Mouse (Mus musculus): ENCODE results near the gene Megf6. TPM values are rescaled to one million over a fixed set of nuclear protein-coding genes. Genes with fewer than 3 reads are reported as not detected.

Megf6 gene
- total RNA-seq, 2 experiments from 2014 or later = 3.7 to 4.6 TPM

DNA sequence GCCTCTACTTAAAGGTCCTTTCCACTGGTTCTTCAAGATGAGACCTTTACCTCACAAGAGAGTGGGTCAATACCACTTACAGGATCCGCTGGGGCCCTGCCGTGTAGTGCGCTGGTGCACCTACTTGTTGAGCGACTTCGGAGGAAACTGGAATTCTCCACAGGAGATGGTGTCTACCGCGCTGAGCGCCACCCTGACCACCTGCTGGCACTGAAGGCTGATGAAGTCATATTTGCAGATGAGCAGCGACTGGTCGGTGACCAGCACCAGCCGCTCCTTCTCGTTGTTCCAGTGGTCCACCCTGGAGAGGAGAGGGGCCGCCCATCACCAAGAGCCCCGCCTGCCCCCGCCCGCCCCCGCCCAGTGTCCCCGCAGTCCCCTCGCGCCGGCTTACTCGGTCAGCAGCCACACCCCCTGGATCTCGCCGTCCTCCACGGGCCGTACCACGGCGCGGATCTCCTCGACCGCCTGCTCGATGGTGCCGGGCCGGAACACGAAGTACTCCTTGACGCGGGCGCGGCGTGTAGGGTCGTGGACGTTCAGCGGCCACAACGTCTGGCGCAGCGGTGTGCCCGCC lies 10.5 kb upstream of the Megf6 start:
- DNase-seq = peak in 1 of 2 experiments; percentile 62

DNA sequence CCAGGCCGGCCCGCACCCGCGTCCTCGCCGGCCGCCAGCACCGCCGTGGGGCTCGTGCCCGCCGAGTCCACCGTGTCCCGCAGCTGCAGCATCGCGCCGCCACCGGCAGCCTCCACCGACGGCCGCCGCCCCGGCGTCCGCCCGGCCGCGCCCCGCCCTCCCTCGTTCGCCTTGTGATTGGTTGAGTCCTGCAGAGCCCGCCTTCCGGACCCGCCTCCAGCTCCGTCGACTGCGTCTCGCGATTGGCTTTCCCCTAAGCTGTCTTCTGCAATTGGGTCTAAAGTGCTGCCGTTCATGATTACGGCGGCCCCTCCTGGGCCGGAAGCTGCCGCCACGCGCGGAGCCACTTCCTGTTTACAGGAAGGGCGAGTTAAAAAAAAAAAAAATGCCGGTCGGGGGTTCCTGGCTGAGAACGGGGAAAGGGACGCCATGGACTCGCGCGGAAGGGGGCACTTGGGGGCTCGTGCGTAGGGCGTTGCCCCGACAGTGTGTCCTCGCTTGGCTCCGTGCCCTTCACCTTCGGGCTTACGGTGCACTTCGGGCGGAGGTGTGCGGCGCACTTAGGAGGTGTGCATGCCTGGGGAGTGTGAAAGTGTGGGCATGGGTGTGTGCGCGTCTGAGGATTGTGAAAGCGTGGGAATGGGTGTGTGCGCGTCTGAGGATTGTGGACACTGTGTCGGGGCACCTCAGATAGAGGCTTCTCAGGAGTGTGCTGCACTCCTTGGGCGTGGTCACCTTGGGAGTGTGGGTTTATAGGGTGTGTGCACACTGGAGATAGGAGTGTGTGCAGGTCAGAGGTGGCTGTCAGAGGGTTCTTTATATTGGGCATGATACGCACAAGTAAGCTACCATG lies 9.8 kb upstream of the Megf6 start, which contains the start of gene Tprgl:
Gene Tprgl, minus strand, starts transcription at position 129 of the 853 bp plus-strand sequence.
- peak; percentile 98 for DNase-seq

DNA sequence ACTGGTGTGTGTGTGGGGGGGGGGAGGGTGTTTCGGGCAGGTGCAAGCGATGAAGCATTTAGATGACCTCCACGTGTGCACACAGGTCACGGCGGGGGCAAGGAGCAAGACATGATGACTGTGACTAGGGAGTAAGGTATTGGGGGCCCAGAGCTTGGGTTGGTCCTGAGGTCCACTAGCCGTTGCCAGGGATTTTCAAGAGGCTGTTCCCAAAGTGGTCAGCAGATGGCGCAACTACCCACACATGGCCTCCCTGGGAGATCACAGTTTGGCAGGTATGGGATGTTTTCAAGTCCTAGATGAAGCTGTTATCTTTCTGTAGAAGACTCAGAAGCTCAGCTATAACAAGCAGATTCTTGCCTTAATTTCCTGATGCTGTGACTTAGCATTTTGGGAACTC lies 7.2 kb upstream of the Megf6 start:
- peak; percentile 66 to 93 for DNase-seq

DNA sequence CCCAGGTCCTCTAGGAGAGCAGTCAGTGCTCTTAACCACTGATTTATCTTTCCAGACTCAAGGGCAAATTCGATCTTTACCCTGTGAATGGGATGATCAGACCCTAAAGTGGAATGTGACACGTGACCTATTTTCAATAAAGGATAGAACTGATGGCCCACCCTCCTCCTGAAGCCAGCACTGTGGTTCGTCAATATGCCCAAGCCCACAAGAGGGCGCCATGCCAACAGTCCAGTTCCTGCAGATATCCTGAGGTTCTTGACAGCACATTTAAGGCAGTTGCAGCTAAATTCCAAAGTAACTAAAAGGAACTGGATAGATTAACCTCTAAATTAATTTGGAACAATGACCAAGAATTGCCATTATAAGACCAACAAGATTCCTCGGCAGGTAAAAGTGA lies 3.5 kb upstream of the Megf6 start:
- DNase-seq = peak; percentile 71 to 89

DNA sequence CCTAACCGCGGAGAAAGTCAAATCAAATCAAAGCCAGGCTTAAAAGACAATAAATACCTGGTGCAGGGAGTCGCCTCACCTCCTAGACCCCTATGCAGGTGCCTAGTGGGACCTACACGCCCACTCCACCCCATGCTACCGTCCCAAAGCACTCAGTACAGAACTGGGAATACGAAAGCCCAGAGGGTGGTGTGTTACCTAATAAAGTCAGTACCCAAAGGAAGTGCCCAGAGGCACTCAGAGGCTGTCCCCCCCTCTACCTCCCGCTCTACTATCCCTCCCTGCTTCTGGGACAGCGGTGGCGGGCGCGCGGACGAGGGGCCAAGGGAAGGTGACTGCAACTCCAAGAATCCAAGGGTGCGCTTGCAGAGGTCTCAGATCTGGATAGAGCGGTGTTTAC lies 509 bp upstream of the Megf6 start:
- DNase-seq = no peak

DNA sequence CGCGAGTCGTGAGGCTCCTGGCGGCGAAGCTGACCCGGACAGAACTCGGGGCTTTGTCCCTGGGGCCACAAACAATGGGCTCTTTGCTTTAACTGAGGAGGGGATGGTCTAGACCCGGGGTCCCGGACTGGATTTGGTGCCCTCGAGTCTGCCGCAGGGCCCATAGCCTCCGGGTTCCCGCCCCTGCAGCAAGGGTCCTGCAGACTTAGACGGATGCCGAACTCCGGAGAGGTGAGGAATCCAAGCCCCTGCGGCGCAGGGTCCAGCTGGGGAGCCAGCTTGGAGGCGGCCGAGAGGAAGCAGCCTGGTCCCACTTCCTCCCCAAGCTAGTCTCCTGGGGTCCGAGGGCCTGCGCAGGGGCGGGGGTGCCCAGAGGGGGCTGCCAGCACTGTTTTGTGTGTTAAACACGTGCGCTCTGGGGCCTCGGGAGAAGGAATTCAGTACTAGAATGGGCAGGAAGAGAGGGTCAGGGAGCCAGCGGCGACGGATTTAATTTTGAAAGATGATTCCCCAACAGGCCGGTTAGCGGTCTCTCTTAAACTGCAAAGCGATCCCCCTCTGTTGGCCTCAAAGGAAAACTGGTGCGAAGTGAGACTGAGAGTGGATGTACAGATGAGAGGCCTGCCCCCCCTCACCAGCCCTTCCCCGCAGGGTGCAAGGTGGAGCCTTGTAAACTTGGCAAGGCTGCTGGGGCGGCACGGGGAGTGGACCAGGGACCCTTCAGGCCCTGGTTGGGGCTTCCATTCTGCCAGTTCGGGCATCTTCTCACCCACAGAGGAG lies 811 bp downstream of the Megf6 start:
- no peak for DNase-seq

DNA sequence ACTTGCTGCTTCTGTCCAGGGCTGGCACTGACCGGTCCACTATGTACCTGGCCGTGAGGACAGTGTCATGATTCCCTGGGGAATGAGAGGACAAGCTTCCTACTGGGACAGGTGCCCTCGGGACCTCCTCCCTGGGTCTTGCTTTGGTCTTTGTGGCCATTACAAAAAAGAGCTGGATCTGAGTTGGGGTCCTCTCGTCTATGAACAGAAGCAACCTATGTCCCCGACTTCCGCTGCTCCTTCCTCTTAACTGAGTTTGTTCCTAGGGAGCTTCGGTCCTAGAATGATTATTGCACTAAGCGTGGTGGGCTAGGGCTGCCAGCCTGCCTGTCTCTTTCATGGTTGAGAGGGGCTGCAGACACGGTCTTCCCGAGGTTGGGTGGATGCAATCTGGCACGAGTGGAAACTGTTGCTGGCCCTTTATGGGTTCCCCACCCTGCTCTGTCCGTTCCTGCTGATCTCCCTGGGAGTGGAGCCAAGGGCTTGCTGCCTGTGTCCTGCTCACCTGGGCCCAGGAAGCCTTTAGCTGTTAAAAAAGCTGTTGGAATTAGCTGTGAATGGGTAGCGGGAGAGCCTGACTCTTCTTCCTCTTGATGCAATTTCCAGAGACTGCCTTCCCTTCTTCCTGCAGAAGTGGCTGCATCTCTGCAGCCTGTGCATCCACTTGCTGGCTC lies 1.5 kb downstream of the Megf6 start:
- no peak for DNase-seq

DNA sequence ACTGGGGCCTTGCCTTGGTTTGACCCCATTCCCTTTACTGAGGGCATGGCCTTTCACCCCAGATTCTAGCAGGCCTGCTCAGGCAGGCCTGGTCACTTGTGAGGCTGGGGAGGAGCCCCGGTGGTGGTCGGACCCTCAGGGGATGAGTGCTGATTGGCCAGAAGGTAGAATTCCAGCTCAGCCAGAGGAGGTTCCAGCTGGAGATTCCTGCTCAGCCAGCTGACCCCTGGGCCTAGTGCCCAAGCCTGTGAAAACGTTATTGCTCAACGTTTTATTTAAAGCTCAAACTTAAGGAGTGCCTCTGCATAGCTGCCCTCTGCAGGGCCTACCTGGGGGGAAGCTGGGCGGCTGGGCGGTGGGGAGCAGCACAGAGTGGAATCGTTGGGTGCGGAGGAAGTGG lies 6.7 kb downstream of the Megf6 start:
- DNase-seq = peak; percentile 69 to 74

DNA sequence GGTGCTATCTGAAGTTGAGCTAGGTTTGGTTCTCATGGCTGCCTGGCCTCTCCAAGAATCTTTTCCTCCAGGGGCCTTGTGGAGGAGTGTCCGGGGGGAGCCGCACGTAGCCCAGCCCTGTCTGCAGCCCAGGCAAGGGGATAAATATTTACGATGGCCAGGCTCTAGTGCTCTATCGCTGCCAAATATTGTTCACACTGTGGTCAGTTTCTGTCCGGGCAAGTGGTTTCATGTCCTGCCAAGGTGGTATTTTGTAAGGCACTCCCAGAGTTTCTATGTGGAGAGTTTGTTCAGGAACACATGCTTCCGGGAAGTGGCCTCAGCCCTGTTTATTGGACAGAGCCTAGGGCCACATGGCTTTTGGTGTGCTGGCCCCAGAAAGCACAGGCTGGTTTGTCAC lies 10.5 kb downstream of the Megf6 start:
- DNase-seq = peak in 1 of 2 experiments; percentile 51

DNA sequence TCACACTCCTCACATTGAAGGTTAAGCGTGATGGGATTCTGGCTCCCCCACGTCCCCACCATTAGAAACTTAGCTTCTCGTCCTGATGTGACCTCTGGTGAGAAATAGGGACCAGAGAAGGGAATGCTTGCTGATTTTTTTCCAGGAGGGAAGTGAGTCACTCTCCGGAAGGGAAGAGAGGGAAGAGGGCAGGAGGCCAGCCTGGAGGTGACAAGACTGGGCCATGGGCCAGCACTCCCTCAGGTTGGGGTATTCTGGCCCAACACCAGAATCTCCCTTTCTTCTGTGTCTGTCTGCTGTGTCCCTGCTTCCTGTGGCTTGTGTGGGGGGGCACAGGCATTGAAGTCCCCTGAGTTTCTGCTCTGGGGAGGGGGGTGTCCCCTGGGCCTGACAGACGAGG lies 13.0 kb downstream of the Megf6 start:
- peak in 1 of 2 experiments; percentile 51 for DNase-seq

DNA sequence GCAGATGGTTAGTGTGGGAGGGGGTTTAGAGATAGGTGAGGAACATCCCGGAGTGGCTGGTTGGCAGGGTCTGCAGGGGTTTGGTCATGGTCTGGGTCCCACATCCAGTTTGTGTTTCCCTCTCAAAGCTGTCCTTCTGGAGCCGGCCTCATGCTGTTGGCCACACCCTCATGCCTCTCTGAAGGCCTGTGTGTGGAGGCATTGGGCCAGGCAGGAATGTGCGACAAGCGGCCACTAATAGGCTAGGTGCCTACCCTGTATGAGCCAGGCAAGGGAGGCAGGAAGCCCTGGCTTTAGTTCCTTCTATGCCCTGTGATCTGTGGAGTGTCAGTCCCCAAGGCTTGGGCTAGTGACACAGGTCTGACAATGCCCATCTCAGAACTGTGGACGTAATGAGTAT lies 14.5 kb downstream of the Megf6 start:
- DNase-seq = no peak

DNA sequence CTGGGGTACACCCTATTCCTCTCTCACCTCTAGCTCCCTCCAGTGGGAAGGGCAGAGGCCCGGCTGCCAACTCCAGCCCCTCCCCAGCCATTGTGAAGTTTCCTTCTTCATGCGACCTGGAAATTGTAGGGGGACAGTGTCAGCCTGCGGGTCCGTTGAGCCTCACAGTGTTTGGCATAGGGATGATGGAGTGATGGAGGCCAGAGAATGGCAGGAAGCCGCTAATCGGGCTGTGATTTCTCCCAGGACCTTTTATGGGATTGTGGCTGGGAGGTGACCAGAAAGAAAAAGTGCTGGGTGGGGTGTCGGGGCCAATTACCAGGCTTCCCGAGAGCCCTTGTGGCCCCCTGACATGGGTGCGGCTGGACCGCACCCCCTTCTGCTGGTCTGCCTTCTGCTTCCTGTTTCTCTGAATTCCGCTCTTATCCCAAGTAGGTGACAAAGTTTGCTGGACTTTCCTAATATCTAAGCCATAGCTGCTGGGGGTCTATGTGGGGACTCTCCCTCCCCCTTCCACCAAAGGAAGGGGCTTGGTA lies 15.5 kb downstream of the Megf6 start:
- peak; percentile 30 to 62 for DNase-seq

DNA sequence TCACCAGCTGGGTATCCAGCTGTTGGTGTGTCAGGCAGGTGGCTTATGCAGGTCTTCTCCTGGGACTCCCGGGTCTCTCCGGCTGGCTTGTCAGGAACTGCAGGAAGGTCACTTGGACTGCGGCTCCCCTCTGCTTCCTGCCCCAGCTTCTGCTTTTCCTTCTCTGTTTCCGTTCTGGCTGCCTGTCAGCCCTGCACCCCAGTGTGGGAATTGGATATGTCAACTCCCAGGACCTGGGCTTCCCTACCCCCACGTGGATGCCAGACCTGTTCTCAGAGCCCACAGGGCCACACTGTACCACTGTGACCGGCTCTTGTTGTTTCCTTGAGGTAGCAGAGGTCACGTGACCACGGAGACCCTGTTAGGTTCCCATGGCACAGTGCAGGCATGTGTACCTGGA lies 18.4 kb downstream of the Megf6 start:
- peak; percentile 42 to 67 for DNase-seq

DNA sequence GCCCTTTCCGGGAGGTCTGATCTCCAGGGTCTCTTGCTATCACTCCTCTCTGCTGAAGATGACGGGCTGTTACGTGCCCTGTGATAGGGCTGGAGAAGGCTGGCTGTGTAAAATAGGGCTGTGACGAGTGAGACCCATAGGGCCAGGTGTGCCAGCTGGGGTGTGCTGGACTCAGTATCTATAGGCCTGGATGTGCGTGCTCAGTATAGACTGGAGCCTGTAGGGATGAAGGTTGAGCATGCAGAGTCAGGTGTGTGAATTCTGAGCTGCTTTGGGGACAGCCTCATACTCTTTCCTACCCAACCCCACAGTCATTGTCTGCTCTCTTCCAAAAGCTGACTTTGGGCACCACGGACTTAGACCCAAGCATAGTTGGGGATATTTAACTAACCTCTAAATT lies 27.4 kb downstream of the Megf6 start:
- no peak for DNase-seq

DNA sequence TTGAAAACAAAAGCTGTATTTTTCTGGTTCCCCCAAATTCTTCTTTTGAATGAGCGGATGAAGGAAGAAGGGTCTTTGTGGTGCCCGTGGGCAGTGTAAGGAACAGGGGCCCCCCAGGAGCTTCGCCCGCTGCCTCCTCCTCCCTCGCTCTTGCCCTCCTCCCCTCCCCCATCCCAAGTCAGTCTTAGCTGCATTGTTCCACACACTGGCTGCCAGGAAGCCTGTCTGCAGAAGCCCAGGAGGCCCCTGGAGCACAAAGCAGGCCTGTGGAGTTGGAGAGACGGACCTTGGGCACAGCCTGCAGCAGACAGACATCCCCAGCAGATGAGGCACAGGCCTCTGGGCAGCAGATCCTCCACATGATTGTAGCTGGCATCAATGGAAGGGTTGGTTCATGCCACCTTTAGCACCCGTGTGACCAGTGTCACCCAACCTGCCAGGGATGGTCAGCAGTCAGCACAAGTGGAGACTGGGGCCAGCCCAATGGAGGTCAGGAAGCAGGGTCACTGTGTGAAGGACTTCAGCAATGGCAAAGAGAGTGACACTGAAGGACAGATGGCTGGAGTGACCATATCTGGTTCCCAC lies 27.9 kb downstream of the Megf6 start:
- DNase-seq = no peak

DNA sequence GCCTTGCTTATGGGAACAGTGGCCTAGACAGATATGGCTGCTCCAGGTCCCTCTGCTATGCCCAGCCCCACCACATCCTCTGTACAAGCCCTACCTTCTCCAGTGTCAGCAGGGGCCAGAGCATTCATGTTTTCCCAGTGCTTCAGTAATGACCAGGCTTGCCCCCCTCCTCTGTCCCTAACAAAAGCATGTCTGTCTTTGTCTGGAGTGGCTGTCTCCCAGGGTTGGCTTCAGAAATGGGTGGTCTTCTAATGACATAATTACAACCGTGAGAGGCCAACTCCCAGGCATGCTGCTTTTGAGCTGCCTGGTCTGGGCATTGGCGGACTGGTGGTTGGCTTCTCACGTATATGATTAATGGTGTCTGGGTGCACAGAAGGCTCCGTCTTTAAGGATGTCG lies 31.0 kb downstream of the Megf6 start:
- DNase-seq = no peak

DNA sequence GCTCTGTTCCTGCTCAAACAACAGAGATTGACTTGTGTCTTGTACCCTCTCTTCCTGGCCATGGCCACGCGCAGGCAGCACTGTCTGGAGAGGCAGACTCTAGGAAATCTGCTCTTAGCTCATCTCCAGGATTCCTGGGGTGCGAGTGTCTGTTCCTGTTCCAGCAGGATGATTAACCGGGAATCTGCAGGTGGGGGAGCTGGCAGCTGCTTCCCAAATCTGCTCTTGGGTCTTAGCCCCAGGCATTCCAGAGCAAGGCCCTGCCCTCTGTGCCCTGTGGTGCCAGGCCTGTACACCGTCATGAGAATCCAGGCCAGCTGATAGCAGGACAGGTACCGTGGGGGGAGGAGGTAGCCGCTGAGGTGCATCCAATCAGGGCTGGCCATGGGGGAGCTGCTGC lies 34.0 kb downstream of the Megf6 start:
- DNase-seq = peak in 1 of 2 experiments; percentile 33

DNA sequence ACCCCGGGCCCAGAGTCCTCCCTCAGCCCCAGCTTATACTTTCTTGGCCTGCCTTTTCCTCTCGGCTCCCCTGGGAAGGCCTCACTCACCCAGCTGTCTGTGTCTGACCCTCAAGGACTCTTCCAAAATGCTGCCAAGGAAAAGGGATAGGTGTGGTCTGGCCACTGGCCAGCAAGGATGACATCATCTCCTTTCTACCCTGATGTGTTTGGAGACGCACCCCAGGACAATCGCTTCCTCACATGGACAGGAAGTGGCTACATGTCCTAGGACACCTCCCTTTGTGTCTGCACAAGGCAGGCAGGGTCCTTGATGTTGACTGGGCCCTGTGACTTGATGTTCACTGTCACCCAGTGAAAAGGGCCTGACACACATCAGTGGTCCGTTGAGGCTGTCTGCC lies 34.9 kb downstream of the Megf6 start:
- DNase-seq = peak; percentile 74 to 89

DNA sequence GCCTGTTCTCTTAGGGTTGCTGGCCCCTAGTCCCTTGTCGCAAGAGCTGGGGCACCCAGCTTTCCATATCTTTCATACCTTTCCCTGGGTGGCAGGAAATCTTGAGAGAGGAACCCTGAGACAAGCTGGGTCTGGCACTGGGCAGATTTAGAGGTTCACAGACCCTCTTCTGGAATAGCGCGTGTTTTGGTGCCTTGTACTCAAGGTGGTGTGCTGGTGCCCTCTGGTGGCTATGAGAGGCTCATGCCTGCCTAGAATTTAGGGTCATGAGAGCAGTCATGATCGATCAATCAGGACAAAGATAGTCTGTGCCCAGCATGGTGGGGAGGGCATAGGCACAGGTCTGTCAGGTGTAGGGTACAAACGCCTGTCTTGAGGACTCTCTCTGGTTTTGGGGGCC lies 36.7 kb downstream of the Megf6 start:
- peak; percentile 61 to 86 for DNase-seq

DNA sequence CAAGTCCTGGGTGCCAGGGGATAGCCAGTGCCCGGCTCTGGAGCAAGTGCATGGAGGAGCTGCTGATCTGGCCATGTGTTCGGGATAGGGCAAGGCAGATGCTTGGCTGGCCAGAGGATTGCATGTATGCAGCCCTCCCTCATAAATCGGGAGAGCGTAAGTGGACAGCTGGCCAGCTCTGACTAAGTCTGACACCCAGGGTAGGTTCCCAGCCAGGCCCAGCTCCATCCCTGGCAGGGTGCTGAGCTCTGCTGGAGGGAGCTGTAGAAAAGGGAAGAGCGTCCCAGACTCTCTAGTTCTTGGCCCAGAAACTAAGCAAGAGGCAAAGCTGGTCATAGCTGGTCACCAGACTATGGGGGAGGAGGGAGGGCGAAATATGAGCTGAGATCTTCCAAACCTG lies 38.5 kb downstream of the Megf6 start:
- DNase-seq = peak; percentile 33 to 62

DNA sequence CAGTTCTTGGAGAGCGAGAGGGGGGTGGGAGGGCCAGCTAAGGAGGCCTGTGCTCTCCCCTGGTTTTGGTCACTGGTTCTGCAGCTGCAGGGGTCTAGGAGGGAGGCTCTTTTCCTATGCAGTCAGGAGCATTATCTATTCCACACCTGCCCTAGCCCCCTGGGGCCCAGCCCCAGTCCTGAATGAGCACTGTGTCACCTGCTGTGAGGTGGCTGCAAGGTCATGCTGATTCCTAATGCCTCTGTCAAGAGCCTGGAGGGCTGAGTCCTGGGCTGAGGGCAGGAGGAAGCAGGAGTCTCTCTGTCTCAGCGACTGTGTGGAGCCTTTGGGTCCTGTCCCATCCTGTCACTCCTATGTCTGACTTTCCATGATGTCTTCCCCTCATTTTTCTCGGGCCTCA lies 39.3 kb downstream of the Megf6 start:
- no peak for DNase-seq

DNA sequence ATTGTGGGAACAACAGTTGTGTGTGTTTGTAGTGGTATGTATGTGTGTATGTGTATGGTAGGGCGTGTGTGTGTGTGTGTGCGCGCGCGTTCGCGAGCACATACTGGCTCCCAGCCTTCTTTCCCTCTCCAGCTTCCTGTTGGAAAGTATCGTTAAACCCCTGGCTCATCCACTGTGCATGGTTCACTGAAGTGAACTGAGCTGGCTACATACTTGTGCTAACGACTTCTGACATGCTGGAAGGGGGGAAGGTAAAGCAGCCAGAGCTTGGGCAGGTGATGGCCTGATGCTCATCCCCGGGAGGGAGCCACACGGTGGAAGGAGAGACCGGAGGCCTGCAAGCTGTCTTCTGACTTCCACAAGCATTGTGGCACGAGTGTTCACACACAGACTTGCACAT lies 40.9 kb downstream of the Megf6 start:
- no peak for DNase-seq
